Mouse (Mus musculus) neural tube, embryonic 14.5 days (tissue): ENCODE measurements around the gene Rab7b. TPM values are rescaled to one million over a fixed set of nuclear protein-coding genes. Genes with fewer than 3 reads are reported as not detected.

Experiments used
- ATAC-seq: fragments of 200-750 bp; cut with Nextera tagmentation; 2 replicates; pipeline ENCODE4 v1.8.0; 2017; ENCODE audit warnings: low read depth, mild to moderate bottlenecking, moderate TSS enrichment, moderate library complexity
- H3K27ac ChIP-seq: fragments of 300-500 bp; sonication (generic); 2 replicates; pipeline ENCODE4 v1.5.1; 2014; ENCODE audit warnings: low read depth, mild to moderate bottlenecking, control low read depth, low read length, moderate library complexity, mixed read lengths
- H3K27me3 ChIP-seq: fragments of 300-500 bp; sonication (generic); 2 replicates; pipeline ENCODE4 v1.6.1; 2014; ENCODE audit warnings: low read length; ENCODE audit not compliant: control insufficient read depth, insufficient read depth
- H3K36me3 ChIP-seq: fragments of 300-500 bp; sonication (generic); 2 replicates; pipeline ENCODE4 v1.6.1; 2014; ENCODE audit warnings: low read length, mixed read lengths; ENCODE audit not compliant: control insufficient read depth, insufficient read depth
- H3K4me1 ChIP-seq: fragments of 300-500 bp; sonication (generic); 2 replicates; pipeline ENCODE4 v1.6.1; 2014; ENCODE audit warnings: low read length; ENCODE audit not compliant: control insufficient read depth, insufficient read depth
- H3K4me2 ChIP-seq: fragments of 300-500 bp; sonication (generic); 2 replicates; pipeline ENCODE4 v1.6.1; 2014; ENCODE audit warnings: mild to moderate bottlenecking, low read depth, low read length, control low read depth
- H3K4me3 ChIP-seq: fragments of 300-500 bp; sonication (generic); 2 replicates; pipeline ENCODE4 v1.5.1; 2014; ENCODE audit warnings: low read depth, low read length, control low read depth, mixed read lengths
- H3K9ac ChIP-seq: fragments of 300-500 bp; sonication (generic); replicated peaks from 2 replicates; pipeline ENCODE4 v1.6.1; 2014; ENCODE audit warnings: low read depth, mild to moderate bottlenecking, control low read depth, low read length, mixed read lengths
- H3K9me3 ChIP-seq: fragments of 300-500 bp; sonication (generic); 2 replicates; pipeline ENCODE4 v1.6.1; 2016; ENCODE audit warnings: low read length; ENCODE audit not compliant: control insufficient read depth
- WGBS: fragments of 180-500 bp; shearing (Covaris S2); extraction: QIAGEN DNeasy Blood & Tissue Kit; methylation state at CpG from one replicate; pipeline ENCODE4 v1.1.7; 2014; 5-methylcytosine and 5-hydroxymethylcytosine counted together
- polyA plus RNA-seq: library from polyadenylated mRNA; unstranded; fragments of >200 nt; fragmentation: Nextera tagmentation; extraction: Ambion mirVana; gene quantifications from 2 replicates; pipeline ENCODE4 v1.2.1, GENCODE M21; 2014

Rab7b gene
- polyA plus RNA-seq, 1 experiment from 2014 or later = 0.48 TPM

DNA sequence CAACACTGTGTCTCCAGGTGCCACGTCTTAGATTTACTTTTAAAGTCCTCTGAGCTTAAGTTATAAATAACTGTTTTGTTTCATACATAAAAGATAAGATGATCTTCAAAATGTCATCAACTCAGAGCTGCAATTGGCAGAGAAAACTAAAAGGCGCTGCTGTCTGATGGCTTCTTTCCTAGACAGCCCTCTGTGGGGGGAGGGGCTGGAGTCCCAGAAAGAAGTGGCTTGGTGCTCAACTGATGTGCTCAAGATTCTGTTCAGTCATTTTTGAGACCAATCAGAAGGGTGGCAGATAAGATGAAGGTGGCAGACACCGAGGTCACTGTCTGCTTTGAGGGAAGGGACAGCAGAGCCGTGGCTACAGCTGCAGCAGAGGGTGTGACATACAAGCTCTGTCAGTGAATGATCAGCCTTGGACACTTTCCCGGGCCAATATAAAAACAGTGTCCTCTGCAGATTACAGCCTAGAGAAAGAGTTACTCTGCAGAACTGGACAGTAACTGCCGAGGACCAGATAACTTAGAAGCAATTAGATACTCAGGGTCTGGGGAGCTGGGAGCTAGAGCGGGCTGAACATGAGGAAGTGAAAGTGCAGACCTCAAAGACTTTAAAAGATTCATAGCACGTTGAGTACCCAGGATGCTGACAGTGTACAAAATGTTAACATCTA lies 13.7 kb downstream of the Rab7b start:
- H3K4me2 ChIP-seq = no peak overlapping the region
- no peaks in the 10 kb centered on the region for H3K9me3 ChIP-seq
- H3K9ac ChIP-seq = no peak overlapping the region
- no peak overlapping the region for H3K27ac ChIP-seq
- H3K4me1 ChIP-seq = no peaks in the 10 kb centered on the region
- H3K36me3 ChIP-seq = no peaks in the 10 kb centered on the region
- ATAC-seq = no peak
- H3K27me3 ChIP-seq = no peaks in the 10 kb centered on the region
- WGBS = 80% methylated on average over 8 of the region's 8 CpGs
- H3K4me3 ChIP-seq = no peak overlapping the region

GRCm38 (mm10) chr1:131703482-131703881 lies 15.0 kb downstream of the Rab7b start:
- H3K36me3 ChIP-seq = no peaks in the 10 kb centered on the region
- H3K4me3 ChIP-seq = no peak overlapping the region
- WGBS = 85% methylated on average over 2 of the region's 2 CpGs
- H3K4me1 ChIP-seq = no peaks in the 10 kb centered on the region
- no peak overlapping the region for H3K9ac ChIP-seq
- no peaks in the 10 kb centered on the region for H3K27me3 ChIP-seq
- H3K4me2 ChIP-seq = no peak overlapping the region
- H3K9me3 ChIP-seq = no peaks in the 10 kb centered on the region
- no peak for ATAC-seq
- H3K27ac ChIP-seq = no peak overlapping the region

- H3K9ac ChIP-seq = no peak overlapping the region
- H3K4me3 ChIP-seq = no peak overlapping the region
- H3K4me2 ChIP-seq = no peak overlapping the region
- no peak for ATAC-seq
- no peaks in the 10 kb centered on the region for H3K27me3 ChIP-seq
- no peaks in the 10 kb centered on the region for H3K4me1 ChIP-seq
- H3K9me3 ChIP-seq = no peaks in the 10 kb centered on the region
- no peak overlapping the region for H3K27ac ChIP-seq
- H3K36me3 ChIP-seq = no peaks in the 10 kb centered on the region
- WGBS = 28% methylated on average over 4 of the region's 4 CpGs
These were observed 19.8 kb downstream of the Rab7b start for GRCm38 (mm10) chr1:131708338-131708737.

DNA sequence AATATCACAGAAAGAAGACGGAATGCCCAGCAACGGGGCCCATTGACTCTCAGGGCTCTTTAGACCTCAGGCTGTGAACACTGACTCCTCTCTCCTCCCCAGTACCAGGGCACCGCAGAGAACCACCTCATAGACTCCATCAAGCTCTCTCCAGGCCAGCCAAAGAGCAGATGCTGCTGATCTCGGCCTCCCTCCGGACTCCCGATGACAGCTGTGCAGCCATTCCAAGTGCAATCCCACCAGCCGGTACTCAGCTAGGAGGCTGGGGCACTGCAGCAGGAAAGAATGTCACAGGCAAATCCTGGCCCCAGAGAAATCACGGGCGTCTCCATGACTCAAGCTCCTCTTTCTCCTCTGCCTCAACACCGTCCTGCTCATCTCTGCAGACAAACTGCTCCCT lies 23.0 kb downstream of the Rab7b start:
- no peaks in the 10 kb centered on the region for H3K9me3 ChIP-seq
- H3K27me3 ChIP-seq = no peaks in the 10 kb centered on the region
- H3K4me3 ChIP-seq = no peak overlapping the region
- ATAC-seq = no peak
- no peak overlapping the region for H3K4me2 ChIP-seq
- H3K4me1 ChIP-seq = no peaks in the 10 kb centered on the region
- WGBS = 88% methylated on average over 10 of the region's 10 CpGs
- no peaks in the 10 kb centered on the region for H3K36me3 ChIP-seq
- no peak overlapping the region for H3K27ac ChIP-seq
- H3K9ac ChIP-seq = no peak overlapping the region

- peak; percentile 71 for ATAC-seq
- H3K4me3 ChIP-seq = no peak overlapping the region
- H3K4me1 ChIP-seq = no peaks in the 10 kb centered on the region
- no peak overlapping the region for H3K9ac ChIP-seq
- no peaks in the 10 kb centered on the region for H3K27me3 ChIP-seq
- H3K36me3 ChIP-seq = no peaks in the 10 kb centered on the region
- no peaks in the 10 kb centered on the region for H3K9me3 ChIP-seq
- no peak overlapping the region for H3K4me2 ChIP-seq
- WGBS = 50% methylated on average over 2 of the region's 2 CpGs
- no peak overlapping the region for H3K27ac ChIP-seq
These were observed 23.9 kb downstream of the Rab7b start for GRCm38 (mm10) chr1:131712386-131712785.

DNA sequence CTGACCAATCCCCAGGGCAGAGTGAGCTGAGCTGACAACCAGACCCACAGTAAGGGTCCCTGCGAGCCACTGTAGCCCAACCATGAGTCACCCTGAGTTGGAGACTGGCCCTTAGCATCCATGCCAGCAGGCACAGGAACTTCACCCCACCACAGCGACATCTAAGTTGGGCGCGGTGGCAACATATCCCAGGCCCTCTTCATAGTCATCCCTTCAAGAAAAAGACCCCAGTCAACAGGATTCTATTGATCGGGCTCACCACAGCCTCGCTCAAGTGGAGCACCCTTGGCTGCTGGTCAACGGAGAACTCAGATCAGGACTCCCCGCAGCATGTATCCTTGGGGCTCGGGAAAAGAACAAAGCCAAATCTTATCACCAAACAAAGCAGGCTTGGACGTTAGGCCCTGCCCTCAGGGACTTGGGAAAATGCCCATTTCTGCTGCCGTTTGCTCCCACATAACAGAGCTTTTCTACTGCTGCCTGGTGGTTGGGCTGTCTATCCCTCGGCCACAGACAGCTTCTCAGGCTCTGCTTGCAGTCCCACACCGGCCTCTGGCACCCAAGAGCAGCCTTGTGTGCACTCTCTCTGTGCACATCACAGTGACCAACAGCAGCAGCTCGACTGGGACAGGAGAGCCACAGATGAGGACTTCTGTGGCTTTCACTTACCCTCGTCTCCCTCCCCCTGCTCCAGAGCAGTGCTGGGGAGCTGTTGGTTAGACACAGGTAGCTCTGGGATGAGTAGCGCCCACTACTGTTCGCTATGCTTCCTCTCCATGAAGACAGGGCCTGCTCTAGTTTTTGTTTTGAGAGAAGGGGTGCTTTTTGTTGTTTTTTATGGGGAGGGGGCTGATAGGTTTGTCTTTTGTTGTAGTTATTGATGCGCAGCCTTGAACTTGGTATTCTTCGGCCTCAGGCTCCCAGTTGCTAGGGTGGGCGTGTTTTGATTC lies 26.2 kb downstream of the Rab7b start:
- no peak overlapping the region for H3K9ac ChIP-seq
- H3K27me3 ChIP-seq = no peaks in the 10 kb centered on the region
- no peak overlapping the region for H3K4me3 ChIP-seq
- no peak for ATAC-seq
- H3K27ac ChIP-seq = no peak overlapping the region
- no peak overlapping the region for H3K4me2 ChIP-seq
- no peaks in the 10 kb centered on the region for H3K9me3 ChIP-seq
- 74% methylated on average over 20 of the region's 20 CpGs for WGBS
- no peaks in the 10 kb centered on the region for H3K36me3 ChIP-seq
- no peaks in the 10 kb centered on the region for H3K4me1 ChIP-seq

DNA sequence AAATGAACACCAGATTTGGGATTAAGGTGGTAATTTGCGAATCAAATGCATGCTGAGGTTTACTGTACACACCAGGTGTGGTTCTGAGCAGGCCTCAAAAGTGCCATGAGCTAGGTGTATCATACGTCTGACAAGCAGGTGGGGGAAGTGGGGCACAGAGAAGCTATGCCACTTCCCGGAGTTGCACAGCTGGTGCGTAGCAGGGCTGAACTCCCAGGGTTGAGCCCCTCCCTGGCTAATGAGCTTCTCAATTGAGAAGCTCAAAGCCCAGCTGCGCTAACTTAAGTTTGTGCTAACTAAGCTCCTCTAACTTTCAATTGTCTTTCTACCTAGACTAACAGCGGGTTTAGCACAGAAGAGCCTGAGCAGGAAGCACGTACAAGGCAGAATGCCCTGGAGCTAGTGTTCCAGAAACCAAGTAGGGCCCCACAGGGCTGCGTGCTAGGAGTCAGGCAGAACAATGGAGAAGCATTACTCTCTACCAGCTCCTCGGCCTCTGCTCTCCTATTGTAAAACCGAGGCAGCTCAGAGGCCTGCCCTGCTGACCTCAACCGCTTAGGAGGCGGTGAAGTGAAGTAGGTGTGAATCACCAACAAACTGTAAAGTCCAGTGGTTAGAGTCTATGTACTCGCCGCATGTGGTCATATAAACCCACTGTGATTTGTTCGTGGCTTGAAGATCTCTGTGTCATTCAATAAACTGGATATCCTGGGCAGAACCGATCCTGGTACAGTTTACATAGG lies 30.6 kb downstream of the Rab7b start:
- H3K9me3 ChIP-seq = no peaks in the 10 kb centered on the region
- no peak overlapping the region for H3K9ac ChIP-seq
- H3K4me2 ChIP-seq = no peak overlapping the region
- no peaks in the 10 kb centered on the region for H3K4me1 ChIP-seq
- no peaks in the 10 kb centered on the region for H3K36me3 ChIP-seq
- no peak for ATAC-seq
- WGBS = 55% methylated on average over 16 of the region's 16 CpGs
- H3K4me3 ChIP-seq = no peak overlapping the region
- no peaks in the 10 kb centered on the region for H3K27me3 ChIP-seq
- H3K27ac ChIP-seq = no peak overlapping the region

GRCm38 (mm10) chr1:131721989-131722388 lies 33.5 kb downstream of the Rab7b start:
- H3K27me3 ChIP-seq = no peaks in the 10 kb centered on the region
- H3K36me3 ChIP-seq = no peaks in the 10 kb centered on the region
- no peak for ATAC-seq
- 82% methylated on average over 3 of the region's 3 CpGs for WGBS
- H3K9ac ChIP-seq = no peak overlapping the region
- no peak overlapping the region for H3K4me3 ChIP-seq
- no peaks in the 10 kb centered on the region for H3K9me3 ChIP-seq
- H3K4me2 ChIP-seq = no peak overlapping the region
- H3K27ac ChIP-seq = no peak overlapping the region
- H3K4me1 ChIP-seq = no peaks in the 10 kb centered on the region

DNA sequence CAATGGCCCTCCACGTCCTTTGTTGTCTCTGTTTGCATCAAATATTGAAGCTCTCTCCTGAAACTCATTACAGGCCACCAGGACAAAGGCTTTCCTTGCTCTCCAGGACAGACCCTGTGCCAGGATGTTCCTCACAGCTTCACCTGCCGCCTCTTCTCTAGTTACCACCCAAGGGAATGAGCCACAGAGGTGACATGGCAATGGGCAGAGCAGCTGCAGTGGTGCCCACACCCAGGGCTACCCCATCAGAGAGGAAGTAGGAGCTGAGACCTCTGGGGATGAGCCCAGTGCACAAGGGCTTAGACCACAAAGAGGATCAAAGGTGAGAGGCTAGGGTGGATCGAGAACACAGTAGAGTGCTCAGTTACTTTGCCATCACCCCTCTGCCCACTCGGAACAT lies 35.1 kb downstream of the Rab7b start:
- Histone ChIP-seq H3K9me3 (no peaks in the 10 kb centered on the region), H3K27me3 (no peaks in the 10 kb centered on the region), H3K4me2 (no peak overlapping the region), H3K36me3 (no peaks in the 10 kb centered on the region), H3K4me1 (no peaks in the 10 kb centered on the region), H3K27ac (no peak overlapping the region), H3K4me3 (no peak overlapping the region), H3K9ac (no peak overlapping the region)
- 73% methylated on average over 4 of the region's 4 CpGs for WGBS
- ATAC-seq = no peak
